Mouse (Mus musculus) large intestine, adult 2 months (tissue): ENCODE results near the gene Tti1. TPM values are rescaled to one million over a fixed set of nuclear protein-coding genes. Genes with fewer than 3 reads are reported as not detected.

Source experiments
- DNase-seq: peaks from one replicate; pipeline ENCODE4 v3.0.0-alpha.2; 2012; ENCODE audit warnings: low read depth, low spot score
- WGBS: fragments of 180-500 bp; shearing (Covaris S2); methylation state at CpG from one replicate; pipeline ENCODE4 v1.1.7; 2018; 5-methylcytosine and 5-hydroxymethylcytosine counted together
- polyA plus RNA-seq: library from polyadenylated mRNA; depleted of rRNA; stranded (reverse); fragments of >200 nt; gene quantifications from 2 replicates; pipeline ENCODE4 v1.2.3, GENCODE M21; 2012

The Tti1 gene
- polyA plus RNA-seq, 1 experiment = 9.1 TPM

- 88% methylated on average over 3 of the region's 3 CpGs for WGBS
- no peak for DNase-seq
These were observed 45.5 kb downstream of the Tti1 start for GRCm38 (mm10) chr2:157982727-157983126.

GRCm38 (mm10) chr2:157979241-157979640, 49.0 kb downstream of the Tti1 start:
- 67% methylated on average over 5 of the region's 5 CpGs for WGBS
- no peak for DNase-seq

DNA sequence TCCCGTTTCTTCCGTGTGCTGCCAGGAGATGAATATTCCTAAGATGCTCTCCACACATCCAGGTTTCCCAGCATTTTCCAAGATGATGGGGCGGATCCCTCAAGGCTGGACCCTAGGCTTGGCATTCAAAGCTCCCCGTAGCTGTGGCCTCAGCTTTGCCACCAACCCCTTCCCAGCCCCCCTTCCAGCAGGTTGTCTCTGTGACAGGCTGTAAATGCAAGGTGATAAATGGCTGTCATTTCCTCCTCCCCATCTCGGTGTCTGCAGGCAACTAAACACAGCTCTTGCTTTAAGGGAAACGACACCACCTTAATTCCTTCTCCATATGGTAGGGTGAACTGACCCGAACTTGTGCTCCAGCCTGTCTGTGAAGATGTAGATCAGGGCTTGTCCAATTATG, 52.6 kb downstream of the Tti1 start:
- WGBS = 8% methylated on average over 7 of the region's 7 CpGs
- DNase-seq = no peak

GRCm38 (mm10) chr2:157974604-157975501, 53.4 kb downstream of the Tti1 start:
- DNase-seq = no peak
- 9% methylated on average over 23 of the region's 23 CpGs for WGBS

DNA sequence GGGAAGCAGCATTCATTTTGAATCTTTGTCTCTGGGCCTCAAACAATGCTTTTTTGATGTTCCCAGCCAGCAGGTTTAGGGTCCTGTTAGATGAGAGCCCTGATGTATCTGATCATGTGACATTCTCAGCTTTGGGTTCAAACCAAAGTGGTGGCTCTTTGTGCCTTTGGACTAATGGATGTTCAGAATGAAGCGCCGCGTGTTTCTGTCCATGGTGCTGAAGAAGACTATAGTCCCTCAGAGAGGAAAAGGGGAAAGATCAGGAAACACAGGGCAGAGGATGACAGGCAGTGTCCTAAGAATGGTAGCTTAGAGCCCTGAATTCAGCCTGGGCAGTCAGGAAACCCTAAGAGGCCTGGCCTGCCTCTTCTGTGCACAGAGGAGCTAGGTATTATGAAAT, 57.6 kb downstream of the Tti1 start:
- 5% methylated on average over 3 of the region's 3 CpGs for WGBS

GRCm38 (mm10) chr2:157970124-157970523, 58.1 kb downstream of the Tti1 start:
- 60% methylated on average over 6 of the region's 6 CpGs for WGBS

More for the DNA sequence above, 57.6 kb downstream of the Tti1 start:
- no peak for DNase-seq

GRCm38 (mm10) chr2:157967856-157968255, 60.4 kb downstream of the Tti1 start:
- 9% methylated on average over 3 of the region's 3 CpGs for WGBS
- no peak for DNase-seq

More at GRCm38 (mm10) chr2:157970124-157970523, 58.1 kb downstream of the Tti1 start:
- DNase-seq = no peak

GRCm38 (mm10) chr2:157957707-157958108, 70.5 kb downstream of the Tti1 start:
- DNase-seq = no peak
- 7% methylated on average over 2 of the region's 2 CpGs for WGBS

GRCm38 (mm10) chr2:157953978-157954377, 74.3 kb downstream of the Tti1 start:
- WGBS = 53% methylated on average over 5 of the region's 5 CpGs
- DNase-seq = no peak

- 13% methylated on average over 37 of the region's 37 CpGs for WGBS
- no peak for DNase-seq
These were observed 83.9 kb downstream of the Tti1 start for GRCm38 (mm10) chr2:157944156-157944893.

- no peak for DNase-seq
- WGBS = 2% methylated on average over 47 of the region's 47 CpGs
These were observed 84.6 kb downstream of the Tti1 start for GRCm38 (mm10) chr2:157943514-157944155.

DNA sequence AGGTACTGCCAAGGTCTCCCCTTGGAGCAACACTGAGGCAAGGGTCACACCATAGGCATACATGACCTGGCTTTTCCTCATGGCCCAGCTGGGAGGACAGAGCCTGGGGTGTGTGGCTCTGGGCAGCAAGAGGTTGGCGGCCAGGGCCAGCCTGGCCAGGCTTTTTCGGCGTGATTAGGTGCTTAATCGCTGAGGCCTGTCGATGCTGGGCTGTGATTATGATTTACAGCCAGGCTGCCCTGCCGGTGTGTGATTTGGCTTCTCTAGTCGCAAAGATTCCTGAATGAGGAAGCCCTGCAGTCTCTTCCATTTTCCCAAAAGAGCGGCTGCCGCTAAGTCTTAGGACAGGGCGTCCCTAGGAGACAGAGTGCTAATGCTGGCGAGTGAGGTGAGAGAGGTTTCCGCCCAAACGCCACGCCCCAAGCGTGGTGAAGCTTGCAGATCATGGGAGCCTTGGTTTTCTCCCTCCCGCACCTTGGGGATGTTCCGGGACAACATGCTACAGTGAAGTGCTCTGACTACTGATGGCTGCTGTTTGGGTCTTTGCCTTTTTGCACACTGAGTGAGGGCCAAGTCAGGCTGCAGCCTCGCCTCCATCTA, 87.5 kb downstream of the Tti1 start:
- no peak for DNase-seq
- WGBS = 13% methylated on average over 18 of the region's 18 CpGs

GRCm38 (mm10) chr2:157936676-157937075, 91.6 kb downstream of the Tti1 start:
- DNase-seq = no peak
- 78% methylated on average over 4 of the region's 4 CpGs for WGBS

GRCm38 (mm10) chr2:157935444-157936171, 92.6 kb downstream of the Tti1 start:
- 37% methylated on average over 11 of the region's 11 CpGs for WGBS
- peak; percentile 45 for DNase-seq

DNA sequence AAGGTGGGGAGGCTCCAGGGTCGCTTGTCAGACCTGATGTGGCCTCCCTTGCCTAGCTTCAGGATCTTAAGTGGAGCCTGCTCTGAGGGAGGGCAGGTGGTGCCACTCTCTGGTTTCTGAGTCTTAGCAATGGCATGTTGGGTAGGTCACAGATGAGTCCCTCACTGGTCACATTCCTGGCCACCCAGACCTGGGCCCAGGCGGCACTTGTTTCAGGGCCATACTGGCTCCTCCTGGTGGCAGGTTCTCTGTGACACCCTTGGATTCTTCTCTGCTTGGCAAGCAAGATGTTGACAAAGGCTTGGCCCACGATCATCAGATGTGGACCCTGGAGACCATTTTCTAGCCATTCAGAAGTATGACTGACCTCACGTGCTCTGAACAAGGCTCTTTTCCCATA, 95.6 kb downstream of the Tti1 start:
- 70% methylated on average over 4 of the region's 4 CpGs for WGBS

More for the DNA sequence above, 95.6 kb downstream of the Tti1 start:
- no peak for DNase-seq
